Comparison of ENCODE assay signal across 28 mouse cellular contexts in genomic region chr4:148030506-148030905, GRCm38 (mm10). TPM values are rescaled to one million over a fixed set of nuclear protein-coding genes. Genes with fewer than 3 reads are reported as not detected.
"Had no signal": no experiment of that assay in that cellular context is flagged by ENCODE, and none has a peak within 500 bp of the region (broad histone marks: within the 10 kb centered on the region; RNA-seq: fewer than 3 reads in every experiment).

No protein-coding gene starts in this region.

- H3K9ac ChIP-seq: intestine, embryonic 15.5 days; limb, embryonic 12.5 days; limb, embryonic 15.5 days; liver, embryonic 14.5 days; liver, postnatal 0 days; lung, embryonic 14.5 days; neural tube, embryonic 12.5 days; neural tube, embryonic 15.5 days had no signal

- H3K4me1 ChIP-seq: intestine, embryonic 15.5 days; limb, embryonic 12.5 days; limb, embryonic 15.5 days; neural tube, embryonic 12.5 days; neural tube, embryonic 15.5 days had no signal

- ATAC-seq: hindbrain, embryonic 16.5 days; intestine, embryonic 15.5 days; liver, postnatal 0 days had no signal

- H3K9me3 ChIP-seq: intestine, embryonic 15.5 days; limb, embryonic 12.5 days; limb, embryonic 15.5 days; megakaryocyte, embryonic 14.5 days; midbrain, embryonic 10.5 days; neural tube, embryonic 12.5 days; neural tube, embryonic 15.5 days had no signal

- H3K4me3 ChIP-seq: intestine, embryonic 15.5 days; limb, embryonic 12.5 days; limb, embryonic 15.5 days; megakaryocyte, embryonic 14.5 days; midbrain, embryonic 10.5 days; neural tube, embryonic 12.5 days; neural tube, embryonic 15.5 days had no signal

- DNase-seq: left cerebral cortex, postnatal 4 days; liver, postnatal 0 days; lung, embryonic 14.5 days; lung, postnatal 10 days; lung, postnatal 36 days; midbrain, embryonic 14.5 days; right cerebral cortex, adult 18-20 months; right cerebral cortex, postnatal 14 days; right cerebral cortex, postnatal 4 days; thymus, adult 2 months; thymus, postnatal 14 days; thymus, postnatal 4 days had no signal

- H3K4me2 ChIP-seq: intestine, embryonic 15.5 days; limb, embryonic 12.5 days; limb, embryonic 15.5 days; liver, embryonic 11.5 days; lung, embryonic 14.5 days; neural tube, embryonic 12.5 days; neural tube, embryonic 15.5 days had no signal

- H3K27me3 ChIP-seq: intestine, embryonic 15.5 days; limb, embryonic 12.5 days; limb, embryonic 15.5 days; megakaryocyte, embryonic 14.5 days; neural tube, embryonic 12.5 days; neural tube, embryonic 15.5 days had no signal

- H3K27ac ChIP-seq: intestine, embryonic 15.5 days; kidney, postnatal 0 days; limb, embryonic 12.5 days; limb, embryonic 15.5 days; liver, embryonic 14.5 days; midbrain, embryonic 10.5 days; neural tube, embryonic 12.5 days; neural tube, embryonic 15.5 days; stomach, postnatal 0 days had no signal

RNA-seq across cellular contexts. Expression of gene Nppa, which starts 30.0 kb away (rescaled TPM):
- polyA plus RNA-seq: intestine, embryonic 15.5 days; kidney, postnatal 0 days; limb, embryonic 15.5 days; liver, embryonic 14.5 days; lung, embryonic 14.5 days had no signal

RNA-seq across cellular contexts. Expression of gene Nppb, which starts 44.9 kb away (rescaled TPM):
- total RNA-seq: layer of hippocampus, postnatal 14 days; left cerebral cortex, adult 18-20 months; left cerebral cortex, postnatal 14 days; left cerebral cortex, postnatal 4 days had no signal
- polyA plus RNA-seq: intestine, embryonic 15.5 days; kidney, postnatal 0 days; limb, embryonic 12.5 days; liver, embryonic 14.5 days; liver, postnatal 0 days; lung, embryonic 14.5 days; midbrain, embryonic 10.5 days; midbrain, embryonic 14.5 days; neural tube, embryonic 12.5 days; stomach, embryonic 14.5 days; stomach, postnatal 0 days had no signal
